Mouse (Mus musculus) kidney, embryonic 16.5 days (tissue): Measurements from ENCODE around the gene Ubxn7. TPM values are rescaled to one million over a fixed set of nuclear protein-coding genes. Genes with fewer than 3 reads are reported as not detected.

Experiments
- ATAC-seq: fragments of 200-750 bp; cut with Nextera tagmentation; 2 replicates; pipeline ENCODE4 v1.8.0; 2017; ENCODE audit warnings: moderate TSS enrichment; ENCODE audit not compliant: low FRiP score, low TSS enrichment
- H3K27ac ChIP-seq: fragments of 300-500 bp; sonication (generic); 2 replicates; pipeline ENCODE4 v1.5.1; 2014; ENCODE audit warnings: low read length
- H3K27me3 ChIP-seq: fragments of 300-500 bp; sonication (generic); 2 replicates; pipeline ENCODE4 v1.6.1; 2014; ENCODE audit warnings: low read length, control low read depth, mixed read lengths; ENCODE audit not compliant: insufficient read depth
- H3K36me3 ChIP-seq: fragments of 300-500 bp; sonication (generic); 2 replicates; pipeline ENCODE4 v1.6.1; 2014; ENCODE audit warnings: low read length, control low read depth, mixed read lengths; ENCODE audit not compliant: insufficient read depth
- H3K4me1 ChIP-seq: fragments of 300-500 bp; sonication (generic); 2 replicates; pipeline ENCODE4 v1.6.1; 2014; ENCODE audit warnings: low read length, control low read depth, mixed read lengths; ENCODE audit not compliant: insufficient read depth
- H3K4me2 ChIP-seq: fragments of 300-500 bp; sonication (generic); replicated peaks from 2 replicates; pipeline ENCODE4 v1.6.1; 2014; ENCODE audit warnings: low read depth, low read length
- H3K4me3 ChIP-seq: fragments of 300-500 bp; sonication (generic); 2 replicates; pipeline ENCODE4 v1.5.1; 2014; ENCODE audit warnings: mild to moderate bottlenecking, low read length
- H3K9ac ChIP-seq: fragments of 300-500 bp; sonication (generic); replicated peaks from 2 replicates; pipeline ENCODE4 v1.6.1; 2014; ENCODE audit warnings: low read length
- H3K9me3 ChIP-seq: fragments of 300-500 bp; sonication (generic); 2 replicates; pipeline ENCODE4 v1.6.1; 2016; ENCODE audit warnings: low read length, control low read depth
- WGBS: fragments of 180-500 bp; shearing (Covaris S2); extraction: QIAGEN DNeasy Blood & Tissue Kit; methylation state at CpG from one replicate; pipeline ENCODE4 v1.1.7; 2014; 5-methylcytosine and 5-hydroxymethylcytosine counted together
- polyA plus RNA-seq: library from polyadenylated mRNA; unstranded; fragments of >200 nt; fragmentation: Nextera tagmentation; extraction: Ambion mirVana; gene quantifications from 2 replicates; pipeline ENCODE4 v1.2.1, GENCODE M21; 2015

The Ubxn7 gene
- polyA plus RNA-seq, 1 experiment from 2014 or later = 23.2 TPM

- no peak for ATAC-seq
- 33% methylated on average over 7 of the region's 7 CpGs for WGBS
- no peaks in the 10 kb centered on the region for H3K4me1 ChIP-seq
- no peak overlapping the region for H3K4me3 ChIP-seq
- H3K9me3 ChIP-seq = no peaks in the 10 kb centered on the region
- no peaks in the 10 kb centered on the region for H3K27me3 ChIP-seq
- no peak overlapping the region for H3K27ac ChIP-seq
- H3K36me3 ChIP-seq = no peaks in the 10 kb centered on the region
- H3K4me2 ChIP-seq = no peak overlapping the region
- H3K9ac ChIP-seq = no peak overlapping the region
These were observed 8.1 kb upstream of the Ubxn7 start for GRCm38 (mm10) chr16:32323953-32324352.

DNA sequence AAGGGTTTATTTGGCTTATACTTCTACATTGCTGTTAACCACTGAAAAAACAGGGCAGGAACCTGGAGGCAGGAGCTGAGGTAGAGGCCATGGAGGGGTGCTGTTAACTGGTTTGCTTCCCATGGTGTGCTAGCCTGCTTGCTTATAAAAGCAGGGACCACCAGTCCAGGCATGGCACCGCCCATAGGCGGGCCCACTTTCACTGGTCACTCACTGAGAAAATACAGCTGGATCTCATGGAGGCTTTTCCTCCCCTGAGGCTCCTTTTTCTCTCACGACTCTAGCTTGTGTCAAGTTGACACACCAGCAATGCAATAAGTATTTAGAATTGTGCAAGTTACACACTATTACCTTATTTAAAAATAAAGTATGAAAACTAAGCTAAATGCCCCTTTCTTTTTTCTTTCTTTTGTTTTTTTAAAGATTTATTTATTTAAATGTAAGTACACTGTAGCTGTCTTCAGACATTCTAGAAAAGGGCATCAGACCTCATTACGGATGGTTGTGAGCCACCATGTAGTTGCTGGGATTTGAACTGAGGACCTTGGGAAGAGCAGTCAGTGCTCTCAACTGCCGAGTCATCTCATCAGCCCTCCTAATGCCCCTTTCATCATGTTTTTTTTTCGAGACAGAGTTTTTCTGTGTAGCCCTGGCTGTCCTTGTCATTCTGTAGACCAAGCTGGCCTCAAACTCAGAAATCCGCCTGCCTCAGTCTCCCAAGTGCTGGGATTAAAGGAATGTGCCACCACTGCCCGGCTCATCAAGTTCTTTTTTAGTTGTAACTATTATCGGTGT is 984 bp upstream of the Ubxn7 start:
- Histone ChIP-seq H3K4me1 (peaks cover 7% of the 10 kb centered on the region; the same call in 1 of the 2 replicates), H3K27me3 (no peaks in the 10 kb centered on the region), H3K9ac (no peak overlapping the region), H3K9me3 (no peaks in the 10 kb centered on the region), H3K4me3 (peak overlapping the region; percentile 34), H3K36me3 (no peaks in the 10 kb centered on the region), H3K27ac (peak overlapping the region; percentile 44; the same call in 1 of the 2 replicates), H3K4me2 (peak overlapping the region; percentile 56)
- ATAC-seq = peak; percentile 11; the same call in 1 of the 2 replicates
- WGBS = 41% methylated on average over 9 of the region's 9 CpGs

GRCm38 (mm10) chr16:32332556-32333511 is 777 bp downstream of the Ubxn7 start:
- Histone ChIP-seq H3K27ac (peak overlapping the region; percentile 94), H3K9ac (peak overlapping the region; percentile 91), H3K27me3 (no peaks in the 10 kb centered on the region), H3K36me3 (no peaks in the 10 kb centered on the region), H3K4me3 (peak overlapping the region; percentile 87), H3K9me3 (no peaks in the 10 kb centered on the region), H3K4me1 (peaks cover 13% of the 10 kb centered on the region), H3K4me2 (peak overlapping the region; percentile 56)
- WGBS = under 1% methylated on average over 51 of the region's 54 CpGs
- peak; percentile 75 for ATAC-seq

DNA sequence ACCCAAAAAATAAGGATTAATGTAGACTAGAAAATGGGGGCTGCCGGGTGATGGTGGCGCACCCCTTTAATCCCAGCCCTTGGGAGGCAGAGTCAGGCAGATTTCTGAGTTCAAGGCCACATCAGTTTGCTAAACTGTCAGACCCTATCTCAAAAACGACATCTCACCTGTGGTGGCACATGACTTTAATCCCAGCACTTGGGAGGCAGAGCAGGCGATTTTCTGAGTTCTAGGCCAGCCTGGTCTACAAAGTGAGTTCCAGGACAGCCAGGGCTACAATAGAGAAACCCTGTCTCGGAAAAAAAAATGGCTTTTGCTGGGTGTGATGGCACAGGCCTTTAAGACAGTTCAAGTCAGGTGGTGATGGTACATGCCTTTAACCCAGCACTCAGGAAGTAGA is 3.1 kb downstream of the Ubxn7 start:
- Histone ChIP-seq H3K27me3 (no peaks in the 10 kb centered on the region), H3K9ac (no peak overlapping the region), H3K36me3 (no peaks in the 10 kb centered on the region), H3K27ac (no peak overlapping the region), H3K4me2 (no peak overlapping the region), H3K9me3 (no peaks in the 10 kb centered on the region), H3K4me1 (peaks cover 13% of the 10 kb centered on the region), H3K4me3 (no peak overlapping the region)
- WGBS = 91% methylated on average over 5 of the region's 5 CpGs
- ATAC-seq = no peak

- 66% methylated on average over 7 of the region's 7 CpGs for WGBS
- no peak overlapping the region for H3K4me2 ChIP-seq
- H3K4me3 ChIP-seq = no peak overlapping the region
- no peaks in the 10 kb centered on the region for H3K9me3 ChIP-seq
- no peak overlapping the region for H3K27ac ChIP-seq
- H3K27me3 ChIP-seq = no peaks in the 10 kb centered on the region
- ATAC-seq = no peak
- H3K4me1 ChIP-seq = peaks cover 10% of the 10 kb centered on the region
- no peaks in the 10 kb centered on the region for H3K36me3 ChIP-seq
- no peak overlapping the region for H3K9ac ChIP-seq
These were observed 4.1 kb downstream of the Ubxn7 start for GRCm38 (mm10) chr16:32336026-32336780.

GRCm38 (mm10) chr16:32337001-32337400 is 4.9 kb downstream of the Ubxn7 start:
- Histone ChIP-seq H3K27ac (no peak overlapping the region), H3K4me1 (peaks cover 10% of the 10 kb centered on the region), H3K9ac (no peak overlapping the region), H3K27me3 (no peaks in the 10 kb centered on the region), H3K36me3 (no peaks in the 10 kb centered on the region), H3K4me3 (no peak overlapping the region), H3K9me3 (no peaks in the 10 kb centered on the region), H3K4me2 (no peak overlapping the region)
- no peak for ATAC-seq

DNA sequence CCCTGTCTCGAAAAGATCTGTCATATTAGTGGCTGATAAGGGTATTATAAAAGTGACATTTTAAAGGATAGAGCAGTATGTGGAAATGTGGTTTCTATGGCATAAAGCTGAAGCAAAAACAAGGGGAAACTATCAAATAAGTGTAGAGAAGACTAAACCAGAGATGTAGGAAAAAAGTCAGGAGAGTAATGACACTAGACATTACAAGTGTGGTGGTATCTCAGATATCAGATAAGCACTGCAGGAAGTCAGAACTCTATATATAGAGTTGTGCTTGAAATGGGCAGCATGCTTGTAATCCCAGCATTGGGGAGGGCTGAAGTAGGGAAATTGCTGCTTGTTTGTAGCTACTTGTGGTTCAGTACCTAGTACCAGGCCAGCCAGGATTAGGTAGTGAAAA is 8.4 kb downstream of the Ubxn7 start:
- WGBS = 79% methylated on average over 1 of the region's 1 CpGs
- no peaks in the 10 kb centered on the region for H3K27me3 ChIP-seq
- no peak overlapping the region for H3K9ac ChIP-seq
- no peaks in the 10 kb centered on the region for H3K9me3 ChIP-seq
- peaks cover 10% of the 10 kb centered on the region for H3K4me1 ChIP-seq
- ATAC-seq = no peak
- H3K36me3 ChIP-seq = no peaks in the 10 kb centered on the region
- H3K27ac ChIP-seq = no peak overlapping the region
- no peak overlapping the region for H3K4me2 ChIP-seq
- no peak overlapping the region for H3K4me3 ChIP-seq

DNA sequence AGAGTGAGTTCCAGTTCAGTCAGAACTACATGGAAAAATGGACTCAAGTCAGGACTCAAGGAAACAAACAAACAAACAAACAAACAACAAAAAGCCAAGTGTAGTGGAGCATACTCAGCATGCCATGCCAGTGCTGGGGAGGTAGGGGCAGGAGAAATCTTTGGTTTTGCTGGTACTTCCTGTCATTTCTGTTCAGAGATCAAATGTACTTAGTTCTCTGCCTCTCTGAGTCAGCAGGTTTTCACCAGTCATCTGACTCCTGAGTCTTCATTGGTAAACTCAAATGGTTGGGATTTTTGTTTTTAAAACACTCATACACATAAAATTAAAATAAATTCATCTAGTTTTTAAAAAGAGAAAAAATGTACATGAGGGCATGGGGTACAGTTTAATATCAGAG is 13.5 kb downstream of the Ubxn7 start:
- Histone ChIP-seq H3K36me3 (no peaks in the 10 kb centered on the region), H3K4me1 (no peaks in the 10 kb centered on the region), H3K27me3 (no peaks in the 10 kb centered on the region)

GRCm38 (mm10) chr16:32350776-32351175 is 18.7 kb downstream of the Ubxn7 start:
- peaks cover 18% of the 10 kb centered on the region for H3K36me3 ChIP-seq
- H3K4me3 ChIP-seq = no peak overlapping the region
- H3K4me1 ChIP-seq = no peaks in the 10 kb centered on the region
- no peak for ATAC-seq
- H3K27ac ChIP-seq = no peak overlapping the region
- 91% methylated on average over 3 of the region's 3 CpGs for WGBS
- no peaks in the 10 kb centered on the region for H3K27me3 ChIP-seq
- no peaks in the 10 kb centered on the region for H3K9me3 ChIP-seq
- no peak overlapping the region for H3K9ac ChIP-seq
- no peak overlapping the region for H3K4me2 ChIP-seq

More for the DNA sequence above, 13.5 kb downstream of the Ubxn7 start:
- Histone ChIP-seq H3K4me2 (no peak overlapping the region), H3K9ac (no peak overlapping the region), H3K4me3 (no peak overlapping the region), H3K9me3 (no peaks in the 10 kb centered on the region), H3K27ac (no peak overlapping the region)
- no peak for ATAC-seq
